Mouse (Mus musculus): ENCODE results near the gene Tpmt. TPM values are rescaled to one million over a fixed set of nuclear protein-coding genes. Genes with fewer than 3 reads are reported as not detected.

Tpmt gene
- polyA plus RNA-seq, 1 experiment from 2014 or later = 23.7 TPM

Other genes starting within 250 kb of the Tpmt start
- gene Kif13a, start 114.9 kb downstream of the Tpmt start, polyA plus RNA-seq (2015; fragmentation: Nextera tagmentation; extraction: Ambion mirVana) = 14.5 and 23.7 TPM in 2 replicates
- gene Nhlrc1, start 29.9 kb downstream of the Tpmt start, polyA plus RNA-seq (2015; fragmentation: Nextera tagmentation; extraction: Ambion mirVana) = 4.4 and 5.7 TPM in 2 replicates
- 13.0 and 13.4 TPM in 2 replicates for gene Kdm1b, start 1.2 kb downstream of the Tpmt start, polyA plus RNA-seq (2015; fragmentation: Nextera tagmentation; extraction: Ambion mirVana)
- gene Dek, start 61.5 kb upstream of the Tpmt start, polyA plus RNA-seq (2015; fragmentation: Nextera tagmentation; extraction: Ambion mirVana) = 365 and 390 TPM in 2 replicates
- gene Rnf144b, start 77.9 kb upstream of the Tpmt start, polyA plus RNA-seq (2015; fragmentation: Nextera tagmentation; extraction: Ambion mirVana) = 2.2 and 2.7 TPM in 2 replicates